8 mouse cellular contexts compared by ENCODE assay signal in the genomic region with DNA sequence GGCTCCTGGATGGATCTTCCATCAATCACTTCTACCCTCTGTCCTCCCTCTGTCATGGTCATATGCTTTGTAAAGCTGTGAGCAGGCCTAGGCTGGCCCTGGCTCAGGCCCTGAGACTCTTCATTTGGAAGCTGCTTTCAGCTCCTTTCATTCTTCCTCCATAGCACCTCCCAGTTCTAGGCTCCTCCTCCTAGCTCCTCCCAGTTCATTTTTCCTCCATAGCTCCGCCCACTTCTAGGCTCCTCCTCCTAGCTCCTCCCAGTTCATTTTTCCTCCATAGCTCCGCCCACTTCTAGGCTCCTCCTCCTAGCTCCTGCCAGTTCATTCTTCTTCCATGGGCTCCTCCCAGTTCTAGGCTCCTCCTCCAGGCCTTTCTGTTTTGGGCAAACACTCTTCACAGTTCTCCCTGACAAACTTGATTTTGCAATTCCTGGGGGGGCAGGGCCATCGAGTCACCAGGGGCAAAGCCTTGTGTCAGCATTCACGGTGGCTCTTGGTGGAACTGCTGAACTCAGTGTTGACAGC.
DNase-seq lines count a peak whose midpoint lies in the region; ATAC-seq and TF ChIP-seq lines count a peak whose summit lies in the region.

No protein-coding gene starts in this region.

- H3K4me3 ChIP-seq in forebrain, embryonic 15.5 days: no peak overlapping the region
- no peak overlapping the region for H3K4me3 ChIP-seq in forebrain, postnatal 0 days (ENCODE audit: low read depth, low read length)
- no peak overlapping the region for H3K4me3 ChIP-seq in liver, embryonic 12.5 days
- no peak overlapping the region for H3K4me3 ChIP-seq in stomach, postnatal 0 days (ENCODE audit: low read depth, low read length)

- no peak for DNase-seq in forebrain, postnatal 0 days
- peak; percentile 31 for DNase-seq in A20 (ENCODE audit: low read depth, low spot score)
- DNase-seq in stomach, postnatal 0 days (ENCODE audit: low spot score): peak; percentile 44
- DNase-seq in urinary bladder, postnatal 14 days (ENCODE audit: low spot score): no peak
- no peak for DNase-seq in cerebellum, postnatal 36 days

- peaks cover 10% of the 10 kb centered on the region; the same call in 1 of the 2 replicates for H3K36me3 ChIP-seq in forebrain, embryonic 15.5 days
- H3K36me3 ChIP-seq in forebrain, postnatal 0 days (ENCODE audit: insufficient read depth): peaks cover 14% of the 10 kb centered on the region
- H3K36me3 ChIP-seq in liver, embryonic 12.5 days: peaks cover 53% of the 10 kb centered on the region
- H3K36me3 ChIP-seq in stomach, postnatal 0 days (ENCODE audit: control insufficient read depth, insufficient read depth, low read length): peaks cover 14% of the 10 kb centered on the region

- no peak overlapping the region for H3K9ac ChIP-seq in forebrain, embryonic 15.5 days (replicated peaks)
- H3K9ac ChIP-seq in forebrain, postnatal 0 days: no peak overlapping the region
- H3K9ac ChIP-seq in liver, embryonic 12.5 days: no peak overlapping the region
- H3K9ac ChIP-seq in stomach, postnatal 0 days (ENCODE audit: low read length): no peak overlapping the region

- no peak overlapping the region for H3K27ac ChIP-seq in forebrain, embryonic 15.5 days (replicated peaks)
- no peak overlapping the region; the same call in 1 of the 2 replicates for H3K27ac ChIP-seq in forebrain, postnatal 0 days (ENCODE audit: low read depth, low read length)
- no peak overlapping the region for H3K27ac ChIP-seq in liver, embryonic 12.5 days
- peak overlapping the region; percentile 58; the same call in 1 of the 2 replicates for H3K27ac ChIP-seq in stomach, postnatal 0 days (replicated peaks)

- no peak for TF ChIP-seq EP300 in stomach, postnatal 0 days (optimal IDR thresholded peaks at IDR 0.05)

- TF ChIP-seq CTCF in forebrain, postnatal 0 days (IDR thresholded peaks at IDR 0.05; ENCODE audit: low read depth): no peak
- no peak for TF ChIP-seq CTCF in stomach, postnatal 0 days (IDR thresholded peaks at IDR 0.05; ENCODE audit: low read depth)

- ATAC-seq in forebrain, embryonic 15.5 days (replicated peaks): 0 out of 2 replicates have a peak, but pooled peaks have one; percentile 20
- no peak for ATAC-seq in forebrain, postnatal 0 days
- ATAC-seq in common myeloid progenitor, adult 5-6 weeks (replicated peaks; ENCODE audit: low read depth, poor library complexity, severe bottlenecking): peak; percentile 91
- ATAC-seq in liver, embryonic 12.5 days: peak; percentile 66
- peak; percentile 75 for ATAC-seq in stomach, postnatal 0 days (ENCODE audit: low FRiP score, low TSS enrichment)

- no peaks in the 10 kb centered on the region for H3K9me3 ChIP-seq in forebrain, embryonic 15.5 days
- H3K9me3 ChIP-seq in forebrain, postnatal 0 days (ENCODE audit: low read length): no peaks in the 10 kb centered on the region
- no peaks in the 10 kb centered on the region for H3K9me3 ChIP-seq in liver, embryonic 12.5 days (replicated peaks)
- H3K9me3 ChIP-seq in stomach, postnatal 0 days (ENCODE audit: control insufficient read depth, low read length): no peaks in the 10 kb centered on the region

- 68% methylated on average over 4 of the region's 4 CpGs for WGBS in forebrain, embryonic 15.5 days
- 68% methylated on average over 4 of the region's 4 CpGs for WGBS in forebrain, postnatal 0 days
- WGBS in liver, embryonic 12.5 days (ENCODE audit: insufficient replicate concordance): 13% methylated on average over 4 of the region's 4 CpGs
- 30% methylated on average over 4 of the region's 4 CpGs for WGBS in stomach, postnatal 0 days

- H3K27me3 ChIP-seq in forebrain, embryonic 15.5 days: no peaks in the 10 kb centered on the region
- no peaks in the 10 kb centered on the region for H3K27me3 ChIP-seq in forebrain, postnatal 0 days (ENCODE audit: insufficient read depth, low read length)
- no peaks in the 10 kb centered on the region for H3K27me3 ChIP-seq in liver, embryonic 12.5 days (replicated peaks)
- no peaks in the 10 kb centered on the region for H3K27me3 ChIP-seq in stomach, postnatal 0 days (ENCODE audit: control insufficient read depth, insufficient read depth, low read length)

- H3K4me2 ChIP-seq in forebrain, embryonic 15.5 days (replicated peaks): no peak overlapping the region
- no peak overlapping the region for H3K4me2 ChIP-seq in forebrain, postnatal 0 days (ENCODE audit: low read depth)
- no peak overlapping the region for H3K4me2 ChIP-seq in liver, embryonic 12.5 days
- H3K4me2 ChIP-seq in stomach, postnatal 0 days (replicated peaks; ENCODE audit: low read depth): no peak overlapping the region

- H3K4me1 ChIP-seq in forebrain, embryonic 15.5 days: peaks cover 16% of the 10 kb centered on the region
- H3K4me1 ChIP-seq in forebrain, postnatal 0 days (ENCODE audit: insufficient read depth): peaks cover 7% of the 10 kb centered on the region; the same call in 1 of the 2 replicates
- H3K4me1 ChIP-seq in liver, embryonic 12.5 days: peaks cover 19% of the 10 kb centered on the region
- H3K4me1 ChIP-seq in stomach, postnatal 0 days (replicated peaks; ENCODE audit: control insufficient read depth, insufficient read depth): no peaks in the 10 kb centered on the region

Comparison
In these comparisons a context has a peak if more than half of its experiments do, and no peak if none do; other contexts are left out.
1. DNase-seq: peak in A20 (single experiment) and stomach, postnatal 0 days (single experiment); none in forebrain, postnatal 0 days (single experiment), urinary bladder, postnatal 14 days (single experiment) and cerebellum, postnatal 36 days (0 of 2).